Comparison of ENCODE assay signal across 8 mouse cellular contexts in the genomic region with DNA sequence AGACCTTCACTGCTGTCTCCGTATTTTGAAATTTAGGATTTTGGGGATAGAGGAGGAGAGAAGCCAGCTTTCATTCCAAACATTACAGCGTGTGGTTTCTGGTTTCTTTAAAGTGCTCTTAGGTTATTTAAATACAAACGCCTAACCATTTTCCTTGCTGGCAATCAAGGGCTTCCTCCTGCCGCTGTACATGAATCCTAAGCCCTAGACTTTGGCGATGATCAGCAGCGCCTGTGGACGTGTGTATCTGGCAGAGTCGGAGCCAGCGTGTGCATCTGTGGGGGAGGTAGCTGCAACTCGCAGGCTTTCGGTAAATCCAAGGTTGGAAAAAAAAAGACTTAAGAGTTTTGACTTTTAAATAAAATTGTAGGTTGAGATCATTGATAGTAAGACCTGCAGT. TPM values are rescaled to one million over a fixed set of nuclear protein-coding genes. Genes with fewer than 3 reads are reported as not detected.
A peak's percentile ranks its signal among the peaks of the same experiment; 100 is the strongest.
DNase-seq lines count a peak whose midpoint lies in the region; ATAC-seq lines count a peak whose summit lies in the region.

No protein-coding gene starts in this region.

- DNase-seq in adrenal gland, postnatal 10 days = peak; percentile 34
- no peak for DNase-seq in adrenal gland, postnatal 4 days (ENCODE audit: low spot score in 2 of 2)
- DNase-seq in A20 (ENCODE audit: low read depth, low spot score) = peak; percentile 54
- DNase-seq in embryo, embryonic 9.5 days (ENCODE audit: extremely low spot score) = peak; percentile 49
- DNase-seq in mesoderm, embryonic 11.5 days (ENCODE audit: low read depth, low spot score) = peak; percentile 40
- DNase-seq in yolk sac, embryonic 10.5 days (ENCODE audit: low spot score) = no peak
- DNase-seq in urinary bladder, postnatal 36 days (ENCODE audit: low spot score in 2 of 2) = no peak

- no peaks in the 10 kb centered on the region for H3K9me3 ChIP-seq in hindbrain, embryonic 13.5 days

- no peaks in the 10 kb centered on the region for H3K36me3 ChIP-seq in hindbrain, embryonic 13.5 days

- ATAC-seq in hindbrain, embryonic 13.5 days (ENCODE audit: low FRiP score) = no peak

- peak overlapping the region; percentile 40; the same call in 1 of the 2 replicates for H3K27ac ChIP-seq in hindbrain, embryonic 13.5 days

- H3K27me3 ChIP-seq in hindbrain, embryonic 13.5 days = peaks cover 13% of the 10 kb centered on the region

- peak overlapping the region; percentile 94 for H3K4me2 ChIP-seq in hindbrain, embryonic 13.5 days

- 2% methylated on average over 11 of the region's 11 CpGs for WGBS in hindbrain, embryonic 13.5 days

- H3K4me1 ChIP-seq in hindbrain, embryonic 13.5 days (replicated peaks) = peaks cover 11% of the 10 kb centered on the region

- H3K4me3 ChIP-seq in hindbrain, embryonic 13.5 days = peak overlapping the region; percentile 64

- H3K9ac ChIP-seq in hindbrain, embryonic 13.5 days = peak overlapping the region; percentile 75

RNA-seq across cellular contexts. Expression of a gene that starts 1.0 kb away (rescaled TPM):
- 10 to 100 TPM; 10.4 to 18.5 TPM for total RNA-seq in adrenal gland, postnatal 10 days (2021)
- total RNA-seq in adrenal gland, postnatal 4 days (2021) = 10 to 100 TPM in 1 of 2 experiments, 1 to 10 TPM in 1; 8.1 to 11.4 TPM
- 161 and 176 TPM in 2 replicates for polyA plus RNA-seq in hindbrain, embryonic 13.5 days (2015; fragmentation: Nextera tagmentation; extraction: Ambion mirVana)

Comparison
In these comparisons a context has a peak if more than half of its experiments do, and no peak if none do; other contexts are left out.
1. DNase-seq: peak in adrenal gland, postnatal 10 days (single experiment), A20 (single experiment), embryo, embryonic 9.5 days (single experiment) and mesoderm, embryonic 11.5 days (single experiment); none in adrenal gland, postnatal 4 days (0 of 2), yolk sac, embryonic 10.5 days (single experiment) and urinary bladder, postnatal 36 days (0 of 2).